ENCODE assay signal across 14 mouse cellular contexts in genomic region chr11:113884962-113885361, GRCm38 (mm10).
"Had no signal": no experiment of that assay in that cellular context is flagged by ENCODE, and none has a peak within 500 bp of the region (broad histone marks: within the 10 kb centered on the region; RNA-seq: fewer than 3 reads in every experiment).

No protein-coding gene starts in this region.

- H3K9ac ChIP-seq: limb, embryonic 15.5 days; liver, embryonic 13.5 days; liver, postnatal 0 days; lung, embryonic 15.5 days; midbrain, embryonic 12.5 days had no signal

- H3K4me2 ChIP-seq: limb, embryonic 15.5 days; liver, embryonic 13.5 days; lung, embryonic 15.5 days; midbrain, embryonic 12.5 days had no signal

- H3K4me1 ChIP-seq: liver, embryonic 13.5 days; megakaryocyte, embryonic 14.5 days; midbrain, embryonic 12.5 days had no signal

- H3K27me3 ChIP-seq: limb, embryonic 15.5 days; liver, embryonic 13.5 days; lung, embryonic 15.5 days; midbrain, embryonic 12.5 days had no signal

- ATAC-seq: intestine, postnatal 0 days; liver, postnatal 0 days; midbrain, embryonic 16.5 days had no signal

- H3K27ac ChIP-seq: limb, embryonic 15.5 days; liver, embryonic 13.5 days; lung, embryonic 15.5 days; macrophage; midbrain, embryonic 12.5 days had no signal

- H3K36me3 ChIP-seq: liver, embryonic 13.5 days; lung, embryonic 15.5 days; midbrain, embryonic 12.5 days had no signal

- DNase-seq: kidney, postnatal 10 days; liver, embryonic 13.5 days; liver, postnatal 0 days; lung, postnatal 14 days; right cerebral cortex, adult 18-20 months; right cerebral cortex, postnatal 25 days; thymus, postnatal 4 days had no signal

- H3K9me3 ChIP-seq: limb, embryonic 15.5 days; liver, embryonic 13.5 days; lung, embryonic 15.5 days; megakaryocyte, embryonic 14.5 days; midbrain, embryonic 12.5 days had no signal

- H3K4me3 ChIP-seq: limb, embryonic 15.5 days; liver, embryonic 13.5 days; lung, embryonic 15.5 days; midbrain, embryonic 12.5 days had no signal
